Mouse (Mus musculus) left cerebral cortex, adult 9 months (tissue): ENCODE results near the gene Pxylp1.

Experiments
- DNase-seq, 2 experiments: peaks; one replicate each; pipeline ENCODE4 v3.0.0; 2022; ENCODE audit warnings: low spot score in 2 of 2

The Pxylp1 gene

GRCm38 (mm10) chr9:96862836-96863235 is 29.6 kb downstream of the Pxylp1 start:
- no peak for DNase-seq

GRCm38 (mm10) chr9:96861092-96861487 is 31.4 kb downstream of the Pxylp1 start:
- DNase-seq: peak in 1 of 2 experiments; percentile 42

- DNase-seq: no peak
These were observed 31.9 kb downstream of the Pxylp1 start for GRCm38 (mm10) chr9:96860380-96861091.

DNA sequence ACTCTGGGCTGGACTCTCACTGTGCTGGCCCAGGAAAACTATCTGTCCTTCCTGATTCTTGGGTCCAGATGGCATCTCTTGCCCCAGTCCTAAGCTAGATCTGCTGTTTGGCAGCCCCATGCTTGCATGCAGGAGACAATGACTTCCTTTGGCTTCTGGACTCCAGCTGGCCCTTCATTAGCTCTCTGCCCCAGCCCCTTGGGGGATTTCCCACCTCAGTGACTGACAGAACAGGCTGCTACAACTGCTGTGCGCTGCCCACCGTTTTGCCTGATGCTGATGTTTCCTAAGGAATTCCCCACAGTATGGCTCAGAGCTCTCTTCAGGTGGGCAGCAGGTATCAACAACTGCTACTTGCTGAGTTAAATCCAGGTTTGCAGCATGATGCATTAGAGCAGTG is 33.4 kb downstream of the Pxylp1 start:
- DNase-seq: no peak

GRCm38 (mm10) chr9:96857838-96858237 is 34.6 kb downstream of the Pxylp1 start:
- DNase-seq: no peak

GRCm38 (mm10) chr9:96853300-96854186 is 38.9 kb downstream of the Pxylp1 start:
- DNase-seq: no peak

DNA sequence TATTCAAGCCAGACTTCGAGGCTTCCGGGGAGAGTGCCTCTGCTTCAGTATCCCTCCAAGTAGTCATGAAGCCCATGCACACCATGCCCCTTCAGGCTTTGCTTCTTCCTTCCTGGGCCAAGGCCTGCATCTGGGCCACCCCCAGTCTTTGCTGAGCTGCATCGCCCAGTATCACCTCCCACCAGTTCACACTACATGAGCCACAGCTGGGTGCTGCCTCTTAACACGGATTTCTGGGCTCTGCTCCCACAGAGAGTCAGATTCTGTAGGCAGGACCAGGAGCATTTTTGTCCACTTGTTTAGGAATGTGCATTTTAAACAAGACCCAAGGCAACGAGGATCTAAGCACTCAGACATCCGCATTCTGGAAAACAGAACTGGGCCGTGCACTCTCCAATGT is 40.8 kb downstream of the Pxylp1 start:
- DNase-seq: peak in 1 of 2 experiments; percentile 71

DNA sequence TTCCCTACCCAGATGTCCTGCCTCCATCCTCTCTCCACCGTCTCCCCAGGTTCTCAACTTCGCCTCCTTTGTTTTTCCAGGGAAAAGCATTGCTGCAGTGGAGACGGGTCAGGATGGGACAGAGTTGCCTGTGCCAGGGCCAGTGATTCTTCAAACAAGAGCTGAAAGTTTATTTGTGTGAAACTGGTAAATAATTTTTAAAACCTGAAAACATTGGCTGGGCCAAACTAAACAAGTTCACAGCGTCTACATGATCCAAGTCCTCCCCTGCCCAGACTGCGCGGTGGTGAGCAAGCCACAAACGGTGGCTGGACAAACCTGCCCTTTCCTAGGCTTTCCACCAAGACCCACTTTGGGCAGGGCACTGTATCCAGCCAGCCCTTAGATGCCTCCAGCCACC is 41.4 kb downstream of the Pxylp1 start:
- DNase-seq: no peak

DNA sequence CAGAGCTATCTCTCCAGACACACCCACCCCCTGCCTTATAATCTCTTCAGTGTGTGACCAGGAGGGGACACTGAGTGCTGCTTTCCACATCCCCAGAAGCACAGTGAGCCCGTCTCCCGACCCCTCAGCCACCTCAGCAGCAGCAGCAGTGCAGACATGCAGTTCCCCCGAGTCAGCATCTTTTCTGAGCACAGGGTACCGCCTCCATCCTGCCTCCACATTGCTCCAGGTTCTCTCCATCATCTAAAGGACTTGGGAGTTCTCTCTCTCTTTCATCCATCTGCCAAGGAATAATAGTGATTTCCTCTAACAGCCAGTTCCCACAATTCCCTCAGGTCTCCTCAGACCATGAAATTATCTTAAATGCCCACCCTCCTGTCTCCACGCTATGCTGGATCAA is 43.5 kb downstream of the Pxylp1 start:
- DNase-seq: no peak

DNA sequence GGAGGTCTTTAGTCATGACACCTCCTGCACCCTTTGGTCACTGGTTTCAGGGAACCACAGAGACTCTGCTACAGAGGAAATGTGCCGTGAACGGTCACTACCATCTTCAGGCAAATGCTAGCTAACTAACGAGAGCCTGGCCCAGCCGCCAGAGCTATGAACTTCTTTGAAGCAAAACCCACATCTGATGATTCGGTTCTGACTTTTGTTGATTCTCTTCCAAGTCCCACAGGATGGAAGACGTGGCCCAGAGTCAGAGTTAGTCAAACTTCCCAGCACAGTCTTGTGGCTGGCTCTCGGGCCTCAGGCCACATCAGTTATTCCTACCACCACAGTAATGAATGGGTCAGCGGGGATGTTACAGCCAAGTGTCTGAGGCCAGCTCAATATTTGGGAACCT is 46.1 kb downstream of the Pxylp1 start:
- DNase-seq: no peak

- DNase-seq: peak; percentile 68
These were observed 47.7 kb downstream of the Pxylp1 start for GRCm38 (mm10) chr9:96844798-96845209.

DNA sequence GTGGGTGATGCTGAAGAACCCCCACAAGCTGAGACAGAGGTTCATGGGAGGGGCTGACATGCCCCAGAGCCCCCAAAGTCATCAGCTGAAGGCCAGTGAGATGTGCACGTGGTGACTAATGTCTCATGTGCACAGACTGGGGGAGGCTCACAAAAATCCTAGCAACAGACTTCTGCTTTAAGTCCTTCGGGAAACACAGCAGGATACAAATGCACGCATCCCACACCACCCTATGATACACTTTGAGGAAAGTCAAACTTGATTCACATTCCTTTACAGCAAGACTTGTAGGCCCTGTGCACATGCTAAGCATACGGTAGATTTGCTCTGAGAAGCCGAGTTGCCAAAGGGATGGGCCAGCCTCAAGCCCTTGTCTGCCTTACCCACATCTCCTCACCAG is 53.1 kb downstream of the Pxylp1 start:
- DNase-seq: peak in 1 of 2 experiments; percentile 38

GRCm38 (mm10) chr9:96838864-96839263 is 53.6 kb downstream of the Pxylp1 start:
- DNase-seq: peak in 1 of 2 experiments; percentile 66

- no peak for DNase-seq
These were observed 54.6 kb downstream of the Pxylp1 start for GRCm38 (mm10) chr9:96837781-96838420.

DNA sequence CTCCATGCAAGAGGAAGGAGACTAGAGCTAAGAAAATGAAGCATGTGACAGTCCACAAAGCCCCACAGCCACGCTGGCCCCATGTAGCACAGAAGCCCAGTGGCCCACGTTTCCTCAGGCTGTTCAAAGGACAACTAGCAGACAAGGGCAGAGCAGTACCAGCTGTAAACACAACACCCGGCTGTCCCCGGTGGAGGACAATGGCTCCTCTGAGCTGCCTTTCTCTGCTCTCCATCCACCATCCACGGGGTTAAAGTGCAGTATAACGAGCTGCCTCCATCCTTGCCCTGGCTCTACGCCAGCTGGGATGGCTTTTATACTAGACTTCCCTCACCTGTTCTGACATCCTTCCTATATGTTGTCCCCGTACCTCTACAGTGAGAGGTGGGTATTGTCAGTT is 55.5 kb downstream of the Pxylp1 start:
- DNase-seq: no peak

- no peak for DNase-seq
These were observed 57.0 kb downstream of the Pxylp1 start for GRCm38 (mm10) chr9:96835374-96835921.

- DNase-seq: no peak
These were observed 58.9 kb downstream of the Pxylp1 start for GRCm38 (mm10) chr9:96833606-96834005.

- no peak for DNase-seq
These were observed 60.0 kb downstream of the Pxylp1 start for GRCm38 (mm10) chr9:96832516-96832915.

GRCm38 (mm10) chr9:96830856-96831359 is 61.6 kb downstream of the Pxylp1 start:
- DNase-seq: no peak

- no peak for DNase-seq
These were observed 62.8 kb downstream of the Pxylp1 start for GRCm38 (mm10) chr9:96829682-96830081.

GRCm38 (mm10) chr9:96828071-96828470 is 64.4 kb downstream of the Pxylp1 start:
- DNase-seq: no peak
